Mouse (Mus musculus): ENCODE measurements around the gene Plagl1.
"Not testable (repeated sequence)": the region's sequence is repeated elsewhere in the genome, so short reads cannot be mapped to it uniquely, and the experiment has no call there.

Plagl1 gene

GRCm38 (mm10) chr10:13060021-13060668 lies at the start of gene Plagl1:
Plagl1 (plus strand) TSS chr10:13060504.
- no peak for DNase-seq (ENCODE audit: low read depth)

DNA sequence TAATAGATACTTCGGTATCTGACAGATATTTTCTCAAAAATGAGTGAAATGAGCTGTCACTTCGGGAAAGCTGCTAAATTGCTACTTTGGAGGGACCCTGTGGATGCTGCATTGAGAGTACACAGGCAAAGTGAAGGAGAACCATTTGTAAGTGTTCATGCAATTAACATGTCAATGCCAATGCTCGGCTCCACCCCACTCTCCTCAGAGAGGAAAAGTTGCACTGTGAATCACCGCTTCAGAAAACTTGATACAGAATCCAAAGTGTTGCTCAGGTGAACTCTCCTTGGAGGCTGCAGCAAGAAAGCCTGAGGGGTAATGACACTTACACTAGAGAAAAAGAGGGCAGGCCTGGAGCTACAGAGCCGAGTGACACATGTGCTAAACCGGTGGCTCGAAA lies 46.3 kb upstream of the Plagl1 start:
- DNase-seq (ENCODE audit: low read depth): no peak

DNA sequence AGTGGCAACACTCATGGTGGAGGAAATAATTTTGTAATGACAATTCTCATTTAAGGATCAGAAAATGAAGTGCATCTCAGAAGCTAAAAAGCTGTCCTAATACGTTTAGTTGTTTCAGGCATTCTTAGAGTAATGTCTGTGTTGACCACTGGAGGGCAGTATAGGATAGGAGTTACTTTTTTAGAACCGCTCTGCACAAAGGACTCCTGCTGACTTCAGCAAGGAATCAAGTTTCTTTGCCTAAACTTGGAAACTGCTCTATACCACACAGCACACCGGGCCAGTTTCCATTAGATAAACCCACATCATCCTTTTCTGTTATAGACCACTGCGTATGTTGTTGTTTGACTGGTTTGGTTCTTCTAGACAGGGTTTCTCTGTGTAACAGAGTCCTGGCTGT lies 43.7 kb upstream of the Plagl1 start:
- DNase-seq (ENCODE audit: low read depth): peak; percentile 87

DNA sequence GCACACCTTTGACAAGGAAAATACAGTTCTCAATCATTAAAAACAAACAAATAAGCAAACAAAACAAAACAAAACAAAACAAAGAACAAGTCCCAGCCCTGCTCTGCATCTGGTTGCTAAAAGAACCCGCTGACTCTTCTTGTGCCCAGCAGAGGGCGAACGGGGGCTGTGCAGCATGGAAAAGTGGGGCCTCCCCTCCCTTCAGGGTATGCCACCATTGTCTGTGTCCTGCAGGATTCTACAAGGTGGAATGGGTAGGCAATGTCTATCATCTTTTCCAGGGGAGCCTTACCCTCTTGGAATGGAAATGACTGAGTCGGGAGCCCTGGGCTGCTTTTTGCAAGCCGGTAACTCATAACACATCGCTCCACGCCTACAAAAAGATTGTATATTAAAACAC lies 41.8 kb upstream of the Plagl1 start:
- peak; percentile 44 for DNase-seq (ENCODE audit: low read depth)

GRCm38 (mm10) chr10:13019026-13019425 lies 41.3 kb upstream of the Plagl1 start:
- no peak for DNase-seq (ENCODE audit: low read depth)

DNA sequence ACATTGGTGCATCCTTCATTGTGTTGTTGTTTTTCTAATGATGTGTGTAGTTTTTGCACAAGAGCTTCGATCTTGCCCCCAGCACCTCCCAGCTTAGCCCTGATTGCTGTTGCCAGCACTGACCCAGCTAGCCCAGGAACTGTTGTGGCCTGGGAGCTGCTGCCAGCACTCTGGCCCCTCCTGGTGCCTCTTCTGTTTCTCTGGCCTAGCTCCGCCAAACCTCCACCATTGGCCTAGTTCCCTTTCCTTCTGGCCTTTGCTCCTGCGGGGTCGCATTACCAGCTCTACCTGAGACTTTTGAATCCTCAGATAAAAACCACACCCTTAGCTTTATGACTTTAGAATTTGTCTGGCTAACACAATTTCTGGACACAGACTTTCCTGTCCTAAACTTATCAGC lies 38.2 kb upstream of the Plagl1 start:
- DNase-seq (ENCODE audit: low read depth): no peak

- not testable (repeated sequence) for DNase-seq (ENCODE audit: low read depth)
Observed at GRCm38 (mm10) chr10:13023985-13024384, 36.3 kb upstream of the Plagl1 start.

GRCm38 (mm10) chr10:13027702-13028101 lies 32.6 kb upstream of the Plagl1 start:
- no peak for DNase-seq (ENCODE audit: low read depth)

DNA sequence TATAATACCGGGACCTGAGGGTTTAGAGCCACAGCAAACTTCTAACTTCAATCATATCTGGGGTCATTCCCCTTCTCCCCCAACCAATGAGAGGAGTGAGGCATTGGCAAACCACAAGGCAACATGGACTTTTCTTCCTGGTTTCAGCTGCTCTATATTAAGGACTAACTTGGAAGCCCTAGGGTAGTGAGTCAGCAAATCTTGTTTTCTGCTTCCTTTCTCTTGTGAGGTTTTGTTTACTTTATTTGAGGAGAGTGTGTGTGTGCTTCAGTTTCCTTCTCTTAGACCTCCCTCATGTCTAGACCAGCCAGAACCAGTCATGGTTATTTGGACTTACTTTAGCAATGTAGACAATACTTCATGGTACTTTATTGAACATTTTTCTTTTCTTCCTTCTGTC lies 32.1 kb upstream of the Plagl1 start:
- DNase-seq (ENCODE audit: low read depth): peak; percentile 75

DNA sequence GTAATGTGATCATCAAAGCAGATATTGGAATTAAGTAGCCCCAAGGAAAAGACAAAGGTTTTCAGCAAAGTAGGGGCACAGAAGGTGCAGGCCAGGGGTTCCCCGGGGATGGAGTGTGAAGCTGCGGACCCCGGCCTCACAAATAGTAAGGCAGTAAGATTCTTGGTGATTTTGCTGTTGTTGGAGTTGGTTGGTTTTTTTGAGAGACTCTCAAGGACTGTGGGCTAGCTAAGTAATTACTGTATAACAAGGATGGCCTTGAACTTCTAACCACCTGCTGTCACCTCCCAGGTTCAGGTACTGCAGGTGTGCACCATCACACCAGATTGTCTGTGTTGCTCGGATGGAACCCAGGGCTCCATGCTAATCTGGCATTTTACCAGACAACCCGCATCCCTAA lies 30.9 kb upstream of the Plagl1 start:
- no peak for DNase-seq (ENCODE audit: low read depth)

DNA sequence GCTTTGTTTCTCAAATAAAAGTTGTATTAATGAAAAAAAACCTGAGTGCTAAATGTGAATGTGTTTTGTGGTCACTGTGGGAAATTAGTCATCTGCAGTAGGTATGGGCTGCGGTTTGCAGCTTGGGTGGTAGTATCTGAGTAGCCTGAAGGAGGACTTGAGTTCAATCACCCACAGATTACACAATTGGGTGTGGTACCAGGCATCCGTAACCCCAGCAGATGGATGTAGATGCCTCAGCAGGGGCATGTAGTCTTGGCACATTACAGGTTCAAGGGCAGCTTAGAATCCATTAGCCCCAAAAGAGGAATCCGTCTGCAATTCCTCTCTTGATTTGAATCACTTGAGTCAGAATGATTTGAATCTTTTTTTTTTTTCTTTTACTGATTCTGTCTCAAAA lies 25.0 kb upstream of the Plagl1 start:
- DNase-seq (ENCODE audit: low read depth): peak; percentile 94

DNA sequence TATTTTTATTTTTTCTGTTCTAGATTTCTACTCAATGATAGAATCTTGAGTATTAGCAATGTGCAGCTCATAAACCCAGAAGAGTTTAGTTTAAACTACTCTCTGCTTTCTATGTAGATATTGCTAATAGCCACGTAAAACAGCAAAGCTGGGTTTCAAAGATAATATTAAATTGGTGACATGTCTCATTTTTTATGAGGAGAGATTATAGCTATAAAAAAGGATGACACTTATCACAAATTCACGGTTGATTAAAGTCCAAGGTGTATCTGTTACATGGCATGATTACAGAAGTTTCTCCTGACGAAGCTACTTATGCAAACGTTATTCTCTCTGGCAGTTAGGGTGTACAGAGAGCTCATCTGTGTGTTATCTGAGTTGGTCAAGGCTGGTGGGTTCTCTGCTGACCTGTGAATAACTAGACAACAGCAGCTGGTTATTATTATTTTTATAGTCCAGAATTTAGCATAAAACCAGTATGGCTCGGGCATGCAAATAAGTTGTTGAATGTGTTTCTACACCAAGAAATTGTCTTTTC lies 20.6 kb upstream of the Plagl1 start:
- DNase-seq (ENCODE audit: low read depth): no peak

DNA sequence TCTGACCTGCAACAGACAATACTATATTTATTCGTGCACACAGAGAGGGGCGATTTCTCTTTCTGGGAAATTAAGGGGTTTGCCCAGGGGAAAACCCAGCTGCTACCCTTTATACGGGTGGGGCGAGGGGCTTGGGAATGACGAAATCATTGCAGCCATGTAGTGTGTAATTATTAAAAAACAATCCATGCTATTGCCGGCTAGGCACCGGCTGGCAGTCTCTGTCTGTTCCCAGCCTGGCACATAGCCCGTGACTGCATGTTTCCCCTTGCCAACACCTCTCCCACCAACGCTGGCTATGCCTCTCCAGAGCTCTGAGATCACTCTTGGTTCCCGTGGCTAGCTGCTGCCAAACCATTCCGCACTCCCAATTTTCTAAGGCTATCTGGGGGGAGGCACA lies 15.6 kb upstream of the Plagl1 start:
- no peak for DNase-seq (ENCODE audit: low read depth)

DNA sequence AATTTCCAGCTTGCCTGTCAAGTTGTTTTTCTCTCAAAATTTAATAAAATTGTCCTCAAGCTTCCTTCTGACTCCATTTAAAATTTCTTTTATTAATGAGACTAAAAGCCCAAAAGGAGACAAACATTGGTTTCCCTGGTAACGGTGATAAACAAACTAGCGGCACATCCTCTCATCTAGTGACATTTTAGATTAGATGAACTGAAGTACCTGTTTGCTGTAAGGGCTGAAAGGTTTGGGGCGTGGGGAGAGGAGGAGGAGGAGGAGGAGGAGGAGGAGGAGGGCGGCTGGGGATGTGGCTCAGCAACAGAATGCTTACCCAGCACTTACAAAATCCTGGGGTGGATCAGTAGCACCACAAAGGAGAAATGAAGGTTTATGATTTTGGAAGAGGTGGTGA lies 12.5 kb upstream of the Plagl1 start:
- DNase-seq (ENCODE audit: low read depth): no peak

DNA sequence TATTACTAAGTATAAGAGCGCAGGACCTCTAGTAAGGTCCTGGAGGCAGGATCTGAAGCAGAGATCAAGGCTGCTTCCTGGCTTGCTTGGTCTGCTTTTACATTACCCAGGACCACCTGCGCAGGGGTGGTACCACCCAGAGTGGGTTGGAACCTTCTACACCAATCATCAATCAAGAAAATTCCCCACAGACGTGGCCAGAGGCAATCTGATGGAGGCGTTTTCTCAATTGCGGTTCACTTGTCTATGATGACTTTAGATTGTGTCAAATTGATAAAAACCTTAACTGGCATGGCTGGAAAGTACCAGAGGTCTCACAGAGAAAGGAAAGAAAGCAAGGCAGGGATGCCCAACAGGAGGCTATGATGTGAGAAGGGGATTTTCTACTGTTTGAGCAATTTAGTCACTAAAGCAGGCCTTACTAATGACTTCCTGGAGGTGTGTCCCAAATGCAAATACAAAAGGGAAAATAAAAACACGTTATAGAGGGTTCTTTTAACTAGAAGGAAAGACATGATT lies 3.4 kb upstream of the Plagl1 start:
- no peak for DNase-seq (ENCODE audit: low read depth)

DNA sequence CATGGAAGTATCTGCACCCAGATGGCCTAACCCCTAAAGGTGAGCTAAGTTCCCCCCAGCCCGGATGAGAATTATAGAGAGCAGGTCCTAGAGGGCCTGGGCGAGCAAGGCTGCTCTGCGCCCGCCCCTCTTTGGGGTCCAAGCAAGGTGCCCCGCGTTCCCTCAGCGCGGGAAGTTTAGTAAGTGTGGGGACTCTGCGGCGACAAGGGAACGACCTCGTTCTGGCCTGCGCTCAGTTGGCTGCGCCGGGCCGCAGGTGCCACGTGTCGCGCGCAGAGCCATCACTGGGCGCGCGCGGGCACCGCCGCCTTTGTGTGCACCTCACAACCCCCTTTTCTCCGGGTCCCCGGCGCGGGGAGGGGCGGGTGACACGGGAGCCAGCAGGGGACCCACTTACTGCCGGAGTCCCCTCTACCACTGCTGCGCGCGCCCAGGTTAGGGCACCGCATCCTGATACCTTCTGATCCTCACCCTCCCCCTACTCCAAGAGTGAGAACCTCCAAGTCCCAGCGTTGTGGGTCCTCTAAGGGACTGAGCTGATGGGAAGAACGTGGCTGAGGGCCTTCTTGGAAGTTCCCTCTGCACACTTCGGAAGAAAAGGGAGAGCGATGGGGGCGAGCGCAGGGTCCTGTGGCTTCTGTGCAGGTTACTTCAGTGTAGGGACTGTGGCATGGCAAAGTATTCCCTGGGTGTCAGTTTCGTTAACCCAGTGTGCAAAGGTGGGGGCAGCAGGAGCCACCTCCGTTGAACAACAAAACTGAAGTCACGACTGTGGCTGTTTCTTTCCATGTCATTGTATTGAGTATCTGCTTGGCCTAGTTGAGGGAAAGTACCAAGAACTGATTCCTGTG lies 742 bp downstream of the Plagl1 start:
- DNase-seq (ENCODE audit: low read depth): no peak

DNA sequence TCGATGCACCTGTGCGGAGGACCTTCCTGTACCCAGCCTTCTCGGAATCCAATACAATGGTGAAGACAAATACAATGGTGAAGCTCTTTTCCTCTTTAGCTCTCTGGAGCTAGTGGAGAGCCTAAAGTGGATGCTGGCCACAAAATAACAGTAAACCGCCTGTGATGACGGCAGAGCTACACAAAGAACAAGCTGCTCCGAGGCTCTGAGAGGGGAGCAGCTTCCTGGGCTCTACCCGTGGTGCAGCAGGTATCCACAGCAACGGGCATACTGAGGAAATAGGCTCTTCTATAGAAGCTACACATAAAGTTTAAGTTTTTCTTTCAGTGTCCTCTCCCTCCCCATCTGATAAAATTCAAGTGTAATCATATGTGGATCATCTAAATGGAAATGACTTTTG lies 2.1 kb downstream of the Plagl1 start:
- no peak for DNase-seq (ENCODE audit: low read depth)

DNA sequence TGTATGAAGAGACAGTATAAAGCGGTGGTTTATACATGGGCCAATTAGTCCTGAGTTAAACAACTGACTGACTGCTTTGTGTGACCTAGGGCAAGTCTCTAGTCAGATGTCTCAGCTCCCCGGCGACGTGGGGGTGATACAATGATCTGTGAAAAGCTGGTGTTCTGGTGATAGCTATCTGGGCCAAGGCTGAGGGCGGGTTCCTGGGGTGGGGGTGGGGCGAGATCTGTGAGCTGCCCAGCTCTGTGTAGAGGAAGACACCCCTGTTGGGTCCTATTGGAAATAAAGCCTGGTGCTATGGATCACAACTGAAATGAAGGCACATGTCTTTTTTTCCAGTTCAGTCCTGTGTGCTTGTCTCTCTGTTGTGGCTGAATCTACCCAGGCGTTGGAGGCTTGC lies 3.2 kb downstream of the Plagl1 start:
- DNase-seq (ENCODE audit: low read depth): no peak

- DNase-seq (ENCODE audit: low read depth): peak; percentile 17
Observed at GRCm38 (mm10) chr10:13065129-13065752, 4.9 kb downstream of the Plagl1 start.

GRCm38 (mm10) chr10:13071031-13071430 lies 10.7 kb downstream of the Plagl1 start:
- no peak for DNase-seq (ENCODE audit: low read depth)

DNA sequence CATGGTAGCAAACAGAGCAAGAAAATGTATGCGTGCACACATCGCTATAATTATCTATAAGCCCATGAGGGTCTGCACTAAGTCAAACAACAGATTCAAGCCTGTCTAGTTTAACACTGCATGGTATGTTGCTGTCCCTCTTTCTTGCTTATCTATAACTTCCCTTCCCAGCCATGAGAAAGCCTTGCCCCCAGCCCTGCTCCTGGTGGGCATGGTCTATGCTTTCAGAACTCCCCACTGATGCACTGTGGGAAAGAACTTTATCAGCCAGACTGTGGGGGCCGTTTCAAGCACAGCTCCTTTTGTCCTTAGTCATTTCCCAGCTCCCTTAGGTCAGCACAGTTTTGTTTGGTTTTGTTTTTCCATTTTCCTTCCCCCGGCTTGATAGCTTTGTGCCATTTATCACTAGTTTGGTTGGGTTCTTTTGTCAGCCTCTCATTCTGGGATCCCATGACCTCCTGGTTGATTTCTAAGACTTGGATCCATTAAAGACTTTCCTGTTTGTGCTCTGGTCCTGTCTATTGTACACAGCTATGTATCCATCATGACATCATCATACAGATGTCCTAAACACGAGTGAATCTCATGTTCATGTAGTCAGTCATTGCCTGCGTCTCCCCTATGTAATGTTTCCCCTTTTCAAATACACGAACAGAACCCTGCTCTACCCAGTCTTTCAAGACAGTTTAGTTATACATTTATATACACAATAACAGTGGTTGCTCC lies 16.7 kb downstream of the Plagl1 start:
- DNase-seq (ENCODE audit: low read depth): no peak

GRCm38 (mm10) chr10:13082459-13082858 lies 22.2 kb downstream of the Plagl1 start:
- no peak for DNase-seq (ENCODE audit: low read depth)

Measured in 416B (cell line).